Mouse (Mus musculus) neural tube, embryonic 13.5 days (tissue): Measurements from ENCODE around the gene Ntrk1. TPM values are rescaled to one million over a fixed set of nuclear protein-coding genes. Genes with fewer than 3 reads are reported as not detected.

ENCODE experiments used
- ATAC-seq: fragments of 200-750 bp; cut with Nextera tagmentation; 2 replicates; pipeline ENCODE4 v1.8.0; 2017; ENCODE audit warnings: low read depth, mild to moderate bottlenecking, moderate TSS enrichment, moderate library complexity
- H3K27ac ChIP-seq: fragments of 300-500 bp; sonication (generic); replicated peaks from 2 replicates; pipeline ENCODE4 v1.5.1; 2015; ENCODE audit warnings: moderate library complexity, mild to moderate bottlenecking, inconsistent platforms
- H3K27me3 ChIP-seq: fragments of 300-500 bp; sonication (generic); 2 replicates; pipeline ENCODE4 v1.6.1; 2015; ENCODE audit warnings: mild to moderate bottlenecking, inconsistent platforms
- H3K36me3 ChIP-seq: fragments of 300-500 bp; sonication (generic); 2 replicates; pipeline ENCODE4 v1.6.1; 2015; ENCODE audit warnings: mild to moderate bottlenecking, inconsistent platforms
- H3K4me1 ChIP-seq: fragments of 300-500 bp; sonication (generic); replicated peaks from 2 replicates; pipeline ENCODE4 v1.6.1; 2015; ENCODE audit warnings: inconsistent platforms
- H3K4me2 ChIP-seq: fragments of 300-500 bp; sonication (generic); 2 replicates; pipeline ENCODE4 v1.6.1; 2015; ENCODE audit warnings: inconsistent platforms, mild to moderate bottlenecking, moderate library complexity
- H3K4me3 ChIP-seq: fragments of 300-500 bp; sonication (generic); 2 replicates; pipeline ENCODE4 v1.5.1; 2015; ENCODE audit warnings: mild to moderate bottlenecking, inconsistent platforms
- H3K9ac ChIP-seq: fragments of 300-500 bp; sonication (generic); 2 replicates; pipeline ENCODE4 v1.6.1; 2015; ENCODE audit warnings: moderate library complexity, mild to moderate bottlenecking, inconsistent platforms
- H3K9me3 ChIP-seq: fragments of 300-500 bp; sonication (generic); 2 replicates; pipeline ENCODE4 v1.6.1; 2016; ENCODE audit warnings: inconsistent platforms
- WGBS: fragments of 180-500 bp; shearing (Covaris S2); methylation state at CpG from one replicate; pipeline ENCODE4 v1.1.7; 2015; 5-methylcytosine and 5-hydroxymethylcytosine counted together
- polyA plus RNA-seq: library from polyadenylated mRNA; unstranded; fragments of >200 nt; fragmentation: Nextera tagmentation; extraction: Ambion mirVana; gene quantifications from 2 replicates; pipeline ENCODE4 v1.2.1, GENCODE M21; 2015

Gene Ntrk1
- polyA plus RNA-seq, 1 experiment from 2014 or later: 314 TPM

- Histone ChIP-seq H3K4me2 (peak overlapping the region; percentile 48), H3K27ac (no peak overlapping the region), H3K9ac (peak overlapping the region; percentile 59), H3K9me3 (no peaks in the 10 kb centered on the region), H3K4me3 (peak overlapping the region; percentile 15; the same call in 1 of the 2 replicates), H3K36me3 (peaks cover 5% of the 10 kb centered on the region; the same call in 1 of the 2 replicates), H3K4me1 (peaks cover 14% of the 10 kb centered on the region), H3K27me3 (no peaks in the 10 kb centered on the region)
- ATAC-seq: no peak
- 32% methylated on average over 18 of the region's 18 CpGs for WGBS
These were observed 49.8 kb downstream of the Ntrk1 start for GRCm38 (mm10) chr3:87745036-87745659.

GRCm38 (mm10) chr3:87743927-87744326 lies 51.0 kb downstream of the Ntrk1 start:
- no peak overlapping the region for H3K4me2 ChIP-seq
- ATAC-seq: no peak
- peaks cover 14% of the 10 kb centered on the region for H3K4me1 ChIP-seq
- H3K9ac ChIP-seq: no peak overlapping the region
- H3K36me3 ChIP-seq: peaks cover 11% of the 10 kb centered on the region
- 91% methylated on average over 4 of the region's 4 CpGs for WGBS
- no peaks in the 10 kb centered on the region for H3K9me3 ChIP-seq
- no peak overlapping the region for H3K4me3 ChIP-seq
- H3K27ac ChIP-seq: no peak overlapping the region
- no peaks in the 10 kb centered on the region for H3K27me3 ChIP-seq

- ATAC-seq: no peak
- Histone ChIP-seq H3K4me1 (peaks cover 11% of the 10 kb centered on the region), H3K9me3 (no peaks in the 10 kb centered on the region), H3K27ac (no peak overlapping the region), H3K4me3 (no peak overlapping the region), H3K9ac (no peak overlapping the region), H3K4me2 (no peak overlapping the region), H3K27me3 (no peaks in the 10 kb centered on the region), H3K36me3 (peaks cover 22% of the 10 kb centered on the region)
- WGBS: 89% methylated on average over 16 of the region's 16 CpGs
These were observed 52.2 kb downstream of the Ntrk1 start for GRCm38 (mm10) chr3:87742735-87743134.

GRCm38 (mm10) chr3:87742013-87742412 lies 52.9 kb downstream of the Ntrk1 start:
- 87% methylated on average over 3 of the region's 3 CpGs for WGBS
- Histone ChIP-seq H3K4me3 (no peak overlapping the region), H3K4me1 (peaks cover 11% of the 10 kb centered on the region), H3K27me3 (no peaks in the 10 kb centered on the region), H3K9ac (no peak overlapping the region), H3K27ac (no peak overlapping the region), H3K36me3 (peaks cover 29% of the 10 kb centered on the region), H3K9me3 (no peaks in the 10 kb centered on the region), H3K4me2 (no peak overlapping the region)
- no peak for ATAC-seq

GRCm38 (mm10) chr3:87738906-87739305 lies 56.1 kb downstream of the Ntrk1 start:
- Histone ChIP-seq H3K4me1 (no peaks in the 10 kb centered on the region), H3K4me3 (no peak overlapping the region), H3K36me3 (peaks cover 60% of the 10 kb centered on the region), H3K4me2 (no peak overlapping the region), H3K9ac (no peak overlapping the region), H3K9me3 (no peaks in the 10 kb centered on the region), H3K27me3 (no peaks in the 10 kb centered on the region), H3K27ac (no peak overlapping the region)
- ATAC-seq: no peak
- 71% methylated on average over 5 of the region's 5 CpGs for WGBS

GRCm38 (mm10) chr3:87735335-87735734 lies 59.6 kb downstream of the Ntrk1 start:
- peaks cover 91% of the 10 kb centered on the region for H3K36me3 ChIP-seq
- WGBS: 87% methylated on average over 9 of the region's 9 CpGs

GRCm38 (mm10) chr3:87733984-87734761 lies 60.8 kb downstream of the Ntrk1 start:
- WGBS: 86% methylated on average over 11 of the region's 11 CpGs
- no peak for ATAC-seq
- H3K4me2 ChIP-seq: no peak overlapping the region
- H3K4me3 ChIP-seq: no peak overlapping the region
- H3K4me1 ChIP-seq: no peaks in the 10 kb centered on the region
- H3K27ac ChIP-seq: no peak overlapping the region
- H3K27me3 ChIP-seq: no peaks in the 10 kb centered on the region
- H3K36me3 ChIP-seq: peaks cover 97% of the 10 kb centered on the region
- no peak overlapping the region for H3K9ac ChIP-seq
- no peaks in the 10 kb centered on the region for H3K9me3 ChIP-seq

More at GRCm38 (mm10) chr3:87735335-87735734, 59.6 kb downstream of the Ntrk1 start:
- Histone ChIP-seq H3K4me3 (no peak overlapping the region), H3K27ac (no peak overlapping the region), H3K27me3 (no peaks in the 10 kb centered on the region), H3K9ac (no peak overlapping the region), H3K4me1 (no peaks in the 10 kb centered on the region), H3K4me2 (no peak overlapping the region), H3K9me3 (no peaks in the 10 kb centered on the region)
- ATAC-seq: no peak

GRCm38 (mm10) chr3:87733098-87733497 lies 61.9 kb downstream of the Ntrk1 start:
- H3K9me3 ChIP-seq: no peaks in the 10 kb centered on the region
- WGBS: 90% methylated on average over 4 of the region's 4 CpGs
- H3K36me3 ChIP-seq: peaks cover 99% of the 10 kb centered on the region

GRCm38 (mm10) chr3:87728696-87729095 lies 66.3 kb downstream of the Ntrk1 start:
- no peak for ATAC-seq
- Histone ChIP-seq H3K9me3 (no peaks in the 10 kb centered on the region), H3K4me1 (no peaks in the 10 kb centered on the region), H3K9ac (no peak overlapping the region), H3K4me2 (no peak overlapping the region), H3K4me3 (no peak overlapping the region), H3K27me3 (no peaks in the 10 kb centered on the region), H3K36me3 (peaks cover 98% of the 10 kb centered on the region), H3K27ac (no peak overlapping the region)
- WGBS: 90% methylated on average over 6 of the region's 6 CpGs

More at GRCm38 (mm10) chr3:87733098-87733497, 61.9 kb downstream of the Ntrk1 start:
- no peak for ATAC-seq
- Histone ChIP-seq H3K4me1 (no peaks in the 10 kb centered on the region), H3K27ac (no peak overlapping the region), H3K9ac (no peak overlapping the region), H3K4me3 (no peak overlapping the region), H3K27me3 (no peaks in the 10 kb centered on the region), H3K4me2 (no peak overlapping the region)

Other genes starting within 250 kb of the Ntrk1 start
- gene Arhgef11, start 177.6 kb downstream of the Ntrk1 start, polyA plus RNA-seq: 21.3 and 22.0 TPM in 2 replicates
- gene Lrrc71, start 46.5 kb downstream of the Ntrk1 start, polyA plus RNA-seq: 0.40 and 0.50 TPM in 2 replicates
- gene Insrr, start 1.8 kb upstream of the Ntrk1 start, polyA plus RNA-seq: 3.4 and 5.4 TPM in 2 replicates
- 13.1 and 13.3 TPM in 2 replicates for gene Pear1, start 29.1 kb upstream of the Ntrk1 start, polyA plus RNA-seq
- gene Sh2d2a, start 51.6 kb upstream of the Ntrk1 start, polyA plus RNA-seq: not detected in 2 replicates
- 16.6 and 17.7 TPM in 2 replicates for gene Prcc, start 90.4 kb upstream of the Ntrk1 start, polyA plus RNA-seq
- 186 and 218 TPM in 2 replicates for gene Hdgf, start 111.2 kb upstream of the Ntrk1 start, polyA plus RNA-seq
- 69.5 and 73.0 TPM in 2 replicates for gene Mrpl24, start 124.3 kb upstream of the Ntrk1 start, polyA plus RNA-seq
- 36.2 and 41.4 TPM in 2 replicates for gene Isg20l2, start 135.2 kb upstream of the Ntrk1 start, polyA plus RNA-seq
- 20.1 and 22.2 TPM in 2 replicates for gene Rrnad1, start 135.6 kb upstream of the Ntrk1 start, polyA plus RNA-seq
- 193 and 205 TPM in 2 replicates for gene Crabp2, start 153.5 kb upstream of the Ntrk1 start, polyA plus RNA-seq
- 44.1 and 47.1 TPM in 2 replicates for gene Nes, start 175.9 kb upstream of the Ntrk1 start, polyA plus RNA-seq
- gene Bcan, start 205.1 kb upstream of the Ntrk1 start, polyA plus RNA-seq: 37.8 and 41.3 TPM in 2 replicates
- 0.36 and 0.40 TPM in 2 replicates for gene Hapln2, start 232.4 kb upstream of the Ntrk1 start, polyA plus RNA-seq
- gene Gpatch4, start 247.9 kb upstream of the Ntrk1 start, polyA plus RNA-seq: 29.5 and 30.3 TPM in 2 replicates